Mouse (Mus musculus) adrenal gland, postnatal 10 days (tissue): Measurements from ENCODE around the gene Il1rl1. TPM values are rescaled to one million over a fixed set of nuclear protein-coding genes. Genes with fewer than 3 reads are reported as not detected.

Source experiments
- total RNA-seq, 2 experiments: library from RNA; stranded (reverse); gene quantifications; 2 replicates each; pipeline ENCODE4 v1.2.3; 2021

Gene Il1rl1
- total RNA-seq, 2 experiments from 2014 or later: 0.91 to 1.4 TPM

Other genes starting within 250 kb of the Il1rl1 start
- 1 to 10 TPM; 8.4 to 9.0 TPM for gene Il1r1, start 204.5 kb upstream of the Il1rl1 start, total RNA-seq
- 1 to 10 TPM; 4.3 to 5.1 TPM for gene Il1rl2, start 105.0 kb upstream of the Il1rl1 start, total RNA-seq
- under 1 TPM; 0.79 to 0.81 TPM for gene Il18r1, start 36.0 kb downstream of the Il1rl1 start, total RNA-seq
- gene Il18rap, start 85.8 kb downstream of the Il1rl1 start, total RNA-seq: under 1 TPM; 0.57 to 0.94 TPM
- gene Slc9a4, start 150.5 kb downstream of the Il1rl1 start, total RNA-seq: not detected